ENCODE assay signal across 11 mouse cellular contexts in genomic region chr10:37617708-37618300, GRCm38 (mm10).
DNase-seq lines count a peak whose midpoint lies in the region; ATAC-seq and TF ChIP-seq lines count a peak whose summit lies in the region.
"Had no signal": no experiment of that assay in that cellular context is flagged by ENCODE, and none has a peak within 500 bp of the region (broad histone marks: within the 10 kb centered on the region; RNA-seq: fewer than 3 reads in every experiment).

No protein-coding gene starts in this region.

- H3K27me3 ChIP-seq in forebrain, embryonic 14.5 days (replicated peaks; ENCODE audit: control insufficient read depth, insufficient read depth, low read length), result no peaks in the 10 kb centered on the region
- H3K27me3 ChIP-seq in heart, embryonic 16.5 days (ENCODE audit: control insufficient read depth, insufficient read depth, low read length), result no peaks in the 10 kb centered on the region
- H3K27me3 ChIP-seq in lung, postnatal 0 days (replicated peaks; ENCODE audit: insufficient read depth, low read length), result no peaks in the 10 kb centered on the region
- H3K27me3 ChIP-seq: limb, embryonic 15.5 days had no signal

- peak; percentile 65 for ATAC-seq in forebrain, embryonic 14.5 days
- ATAC-seq in heart, embryonic 16.5 days (replicated peaks; ENCODE audit: extremely low read depth, insufficient read depth, low FRiP score), result peak; percentile 95
- ATAC-seq in lung, postnatal 0 days, result peak; percentile 62
- ATAC-seq in granulocyte monocyte progenitor cell, adult 5-6 weeks (replicated peaks; ENCODE audit: poor library complexity, severe bottlenecking), result no peak
- no peak for ATAC-seq in monocyte, adult 5-6 weeks (replicated peaks; ENCODE audit: insufficient number of reproducible peaks, low FRiP score, low TSS enrichment, poor library complexity, severe bottlenecking)

- H3K9me3 ChIP-seq in forebrain, embryonic 14.5 days (replicated peaks; ENCODE audit: control insufficient read depth, low read length), result no peaks in the 10 kb centered on the region
- no peaks in the 10 kb centered on the region for H3K9me3 ChIP-seq in heart, embryonic 16.5 days (replicated peaks; ENCODE audit: control insufficient read depth, low read length)
- no peaks in the 10 kb centered on the region for H3K9me3 ChIP-seq in lung, postnatal 0 days (ENCODE audit: low read length)
- H3K9me3 ChIP-seq: limb, embryonic 15.5 days had no signal

- H3K4me3 ChIP-seq in forebrain, embryonic 14.5 days (ENCODE audit: low read depth, low read length), result no peak overlapping the region
- no peak overlapping the region for H3K4me3 ChIP-seq in heart, embryonic 16.5 days (ENCODE audit: low read length)
- no peak overlapping the region for H3K4me3 ChIP-seq in lung, postnatal 0 days (ENCODE audit: low read depth, low read length)
- H3K4me3 ChIP-seq: limb, embryonic 15.5 days had no signal

- peaks cover 5% of the 10 kb centered on the region; the same call in 1 of the 2 replicates for H3K4me1 ChIP-seq in forebrain, embryonic 14.5 days (ENCODE audit: control insufficient read depth, insufficient read depth, low read length)
- peaks cover 10% of the 10 kb centered on the region for H3K4me1 ChIP-seq in heart, embryonic 16.5 days (ENCODE audit: control insufficient read depth, insufficient read depth, low read length)
- no peaks in the 10 kb centered on the region for H3K4me1 ChIP-seq in lung, postnatal 0 days (ENCODE audit: insufficient read depth, low read depth, low read length)

- DNase-seq in adrenal gland, postnatal 14 days, result peak; percentile 17
- no peak for DNase-seq in adrenal gland, adult 18-20 months (ENCODE audit: low spot score in 2 of 2)
- DNase-seq in forebrain, embryonic 14.5 days (ENCODE audit: low spot score), result peak; percentile 29
- DNase-seq in lung, postnatal 0 days (ENCODE audit: low spot score), result peak; percentile 31
- DNase-seq in layer of hippocampus, adult 11-12 months (ENCODE audit: low spot score), result no peak
- DNase-seq: kidney, adult 11 months; layer of hippocampus, adult 9-11 months had no signal

- H3K27ac ChIP-seq in forebrain, embryonic 14.5 days (ENCODE audit: low read depth, low read length), result no peak overlapping the region
- peak overlapping the region; percentile 66 for H3K27ac ChIP-seq in heart, embryonic 16.5 days (ENCODE audit: low read length)
- H3K27ac ChIP-seq in lung, postnatal 0 days (ENCODE audit: low read length), result no peak overlapping the region
- H3K27ac ChIP-seq: limb, embryonic 15.5 days had no signal

- H3K36me3 ChIP-seq in forebrain, embryonic 14.5 days (ENCODE audit: control insufficient read depth, insufficient read depth, low read length), result no peaks in the 10 kb centered on the region
- no peaks in the 10 kb centered on the region for H3K36me3 ChIP-seq in heart, embryonic 16.5 days (ENCODE audit: control insufficient read depth, insufficient read depth)
- no peaks in the 10 kb centered on the region for H3K36me3 ChIP-seq in lung, postnatal 0 days (ENCODE audit: insufficient read depth, low read length)
- H3K36me3 ChIP-seq: limb, embryonic 15.5 days had no signal

- 34% methylated on average over 7 of the region's 7 CpGs for WGBS in forebrain, embryonic 14.5 days
- 38% methylated on average over 7 of the region's 7 CpGs for WGBS in heart, embryonic 16.5 days
- WGBS in lung, postnatal 0 days, result 51% methylated on average over 7 of the region's 7 CpGs

- no peak for TF ChIP-seq CTCF in lung, postnatal 0 days (IDR thresholded peaks at IDR 0.05)

- no peak overlapping the region for H3K4me2 ChIP-seq in forebrain, embryonic 14.5 days (ENCODE audit: low read length)
- H3K4me2 ChIP-seq in heart, embryonic 16.5 days (ENCODE audit: low read depth, low read length), result peak overlapping the region; percentile 36
- H3K4me2 ChIP-seq in lung, postnatal 0 days (replicated peaks; ENCODE audit: low read depth, low read length), result no peak overlapping the region
- H3K4me2 ChIP-seq: limb, embryonic 15.5 days had no signal

- no peak for TF ChIP-seq EP300 in lung, postnatal 0 days (IDR thresholded peaks at IDR 0.05)

- H3K9ac ChIP-seq in forebrain, embryonic 14.5 days (ENCODE audit: low read length), result no peak overlapping the region
- no peak overlapping the region for H3K9ac ChIP-seq in heart, embryonic 16.5 days (ENCODE audit: low read length)
- no peak overlapping the region for H3K9ac ChIP-seq in lung, postnatal 0 days (replicated peaks; ENCODE audit: low read depth)
- H3K9ac ChIP-seq: limb, embryonic 15.5 days had no signal

Comparison
In these comparisons a context has a peak if more than half of its experiments do, and no peak if none do; other contexts are left out.
1. DNase-seq: peak in adrenal gland, postnatal 14 days (single experiment), forebrain, embryonic 14.5 days (single experiment) and lung, postnatal 0 days (single experiment); none in adrenal gland, adult 18-20 months (0 of 2) and layer of hippocampus, adult 11-12 months (single experiment).
2. ATAC-seq: peak in forebrain, embryonic 14.5 days (single experiment), heart, embryonic 16.5 days (single experiment) and lung, postnatal 0 days (single experiment); none in granulocyte monocyte progenitor cell, adult 5-6 weeks (single experiment) and monocyte, adult 5-6 weeks (single experiment).